Mouse (Mus musculus) C2C12 (cell line): ENCODE data around the gene Ift122.

Experiments used
- CEBPB ChIP-seq: IDR thresholded peaks from one replicate; pipeline ENCODE4 v1.6.1; 2011; ENCODE audit warnings: low read depth, mild to moderate bottlenecking, control low read depth, moderate library complexity
- CTCF ChIP-seq: IDR thresholded peaks from one replicate; pipeline ENCODE4 v1.5.1; 2011; ENCODE audit not compliant: control insufficient read depth, insufficient read depth, insufficient read length
- MAX ChIP-seq: IDR thresholded peaks from one replicate; pipeline ENCODE4 v1.6.1; 2011; ENCODE audit warnings: mild to moderate bottlenecking, control low read depth
- USF1 ChIP-seq: IDR thresholded peaks from one replicate; pipeline ENCODE4 v1.6.1; 2011; ENCODE audit warnings: low read depth, mild to moderate bottlenecking, control low read depth, moderate library complexity

DNA sequence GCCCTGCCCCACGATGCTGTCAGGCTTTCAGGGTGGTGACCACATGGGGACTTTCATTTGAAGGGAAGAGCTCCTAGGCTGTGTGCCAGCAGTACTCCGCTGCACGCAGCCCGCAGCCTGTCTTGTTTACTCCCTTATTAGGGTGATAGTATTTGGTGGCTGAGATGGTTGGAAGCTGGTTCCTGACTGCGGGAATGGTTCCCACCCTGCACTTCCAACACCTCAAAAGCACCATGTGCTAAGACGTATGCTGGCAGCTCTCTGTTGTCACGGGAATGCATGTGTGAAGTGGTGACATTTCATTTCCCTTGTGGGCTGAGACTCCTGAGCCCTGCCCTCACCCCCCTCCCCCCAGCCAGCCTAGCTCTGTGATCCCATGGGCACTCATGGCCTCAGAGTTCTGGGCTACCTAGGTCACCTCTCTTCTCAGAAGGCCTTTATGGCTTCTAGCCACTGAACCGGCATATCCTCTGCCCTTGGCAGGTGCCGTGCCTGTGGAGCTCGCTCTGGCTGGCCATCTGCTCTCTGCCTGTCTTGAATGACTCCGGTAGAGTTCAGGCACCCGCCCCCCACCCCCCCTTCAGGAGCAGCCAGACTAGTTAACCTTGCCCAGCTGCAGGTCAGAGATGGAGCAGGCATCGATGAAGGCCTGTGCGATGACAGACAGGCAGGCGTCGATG is 103.8 kb downstream of the Ift122 start:
- TF ChIP-seq CTCF (no peak), USF1 (no peak), MAX (no peak), CEBPB (no peak)
